Mouse (Mus musculus): Measurements from ENCODE around the gene Vmn2r45. TPM values are rescaled to one million over a fixed set of nuclear protein-coding genes. Genes with fewer than 3 reads are reported as not detected.
"Not testable (repeated sequence)": the region's sequence is repeated elsewhere in the genome, so short reads cannot be mapped to it uniquely, and the experiment has no call there.

Vmn2r45 gene
- polyA plus RNA-seq (2015; fragmentation: Nextera tagmentation; extraction: Ambion mirVana) = not detected in 2 replicates

GRCm38 (mm10) chr7:8488975-8489374, at the start of gene Vmn2r45:
Gene Vmn2r45, minus strand, starts transcription at chr7:8489075.
- not testable (repeated sequence) for H3K36me3 ChIP-seq (ENCODE audit: poor library complexity, severe bottlenecking); H3K27ac ChIP-seq; H3K9ac ChIP-seq; H3K4me3 ChIP-seq; H3K27me3 ChIP-seq; H3K4me2 ChIP-seq; ATAC-seq; H3K4me1 ChIP-seq; H3K9me3 ChIP-seq (replicated peaks)
- WGBS = 59% methylated on average over 2 of the region's 2 CpGs

Other genes starting within 250 kb of the Vmn2r45 start
- not detected in 2 replicates for gene Vmn2r43, start 228.5 kb downstream of the Vmn2r45 start, polyA plus RNA-seq (2015; fragmentation: Nextera tagmentation; extraction: Ambion mirVana)
- not detected in 2 replicates for gene Vmn2r44, start 105.7 kb downstream of the Vmn2r45 start, polyA plus RNA-seq (2015; fragmentation: Nextera tagmentation; extraction: Ambion mirVana)

All from forebrain, embryonic 13.5 days (tissue).